Mouse (Mus musculus) testis, adult 2 months (tissue): Measurements from ENCODE around the gene Zscan10. TPM values are rescaled to one million over a fixed set of nuclear protein-coding genes. Genes with fewer than 3 reads are reported as not detected.

Source experiments
- H3K27ac ChIP-seq: fragments of 200-500 bp; 2 replicates; pipeline ENCODE4 v1.5.1; 2012; ENCODE audit warnings: low read depth, low read length; ENCODE audit not compliant: control insufficient read depth, insufficient read depth
- H3K27me3 ChIP-seq: fragments of 200-500 bp; 2 replicates; pipeline ENCODE4 v1.6.1; 2012; ENCODE audit warnings: mild to moderate bottlenecking, low read length, moderate library complexity; ENCODE audit not compliant: control insufficient read depth, insufficient read depth
- H3K36me3 ChIP-seq: fragments of 200-500 bp; 2 replicates; pipeline ENCODE4 v1.6.1; 2012; ENCODE audit warnings: mild to moderate bottlenecking, low read length; ENCODE audit not compliant: control insufficient read depth, insufficient read depth
- H3K4me1 ChIP-seq: fragments of 200-500 bp; 2 replicates; pipeline ENCODE4 v1.6.1; 2012; ENCODE audit warnings: low read length; ENCODE audit not compliant: control insufficient read depth, insufficient read depth
- H3K4me3 ChIP-seq: fragments of 200-500 bp; 2 replicates; pipeline ENCODE4 v1.5.1; 2012; ENCODE audit warnings: low read depth, mild to moderate bottlenecking, low read length, moderate library complexity, mixed read lengths; ENCODE audit not compliant: control insufficient read depth
- CTCF ChIP-seq: fragments of 200-500 bp; IDR thresholded peaks from 2 replicates; pipeline ENCODE4 v1.5.1; 2012; ENCODE audit warnings: low read depth, mild to moderate bottlenecking, inconsistent platforms, low read length, moderate library complexity; ENCODE audit not compliant: control insufficient read depth, insufficient read depth, insufficient replicate concordance
- POLR2A ChIP-seq: fragments of 200-500 bp; IDR thresholded peaks from 2 replicates; pipeline ENCODE4 v1.6.1; 2012; ENCODE audit warnings: low read depth, mild to moderate bottlenecking, inconsistent platforms, low read length, moderate library complexity; ENCODE audit not compliant: control insufficient read depth
- polyA plus RNA-seq: library from polyadenylated mRNA; depleted of rRNA; stranded (reverse); fragments of >200 nt; gene quantifications from 2 replicates; pipeline ENCODE4 v1.2.3, GENCODE M21; 2012

Zscan10 gene
- polyA plus RNA-seq, 1 experiment = 4.5 TPM

GRCm38 (mm10) chr17:23571084-23571483 is 29.6 kb upstream of the Zscan10 start:
- H3K4me3 ChIP-seq = no peak overlapping the region
- no peaks in the 10 kb centered on the region for H3K27me3 ChIP-seq
- H3K36me3 ChIP-seq = no peaks in the 10 kb centered on the region
- no peak overlapping the region for H3K27ac ChIP-seq
- H3K4me1 ChIP-seq = no peaks in the 10 kb centered on the region; the same call in none of the 2 replicates
- TF ChIP-seq POLR2A = no peak
- TF ChIP-seq CTCF = no peak

GRCm38 (mm10) chr17:23572059-23572458 is 28.6 kb upstream of the Zscan10 start:
- H3K27me3 ChIP-seq = no peaks in the 10 kb centered on the region
- no peak overlapping the region for H3K4me3 ChIP-seq
- TF ChIP-seq CTCF = 0 out of 2 replicates have a peak, but pooled peaks have one; percentile 12
- TF ChIP-seq POLR2A = no peak
- no peaks in the 10 kb centered on the region; the same call in none of the 2 replicates for H3K4me1 ChIP-seq
- H3K27ac ChIP-seq = no peak overlapping the region
- no peaks in the 10 kb centered on the region for H3K36me3 ChIP-seq

DNA sequence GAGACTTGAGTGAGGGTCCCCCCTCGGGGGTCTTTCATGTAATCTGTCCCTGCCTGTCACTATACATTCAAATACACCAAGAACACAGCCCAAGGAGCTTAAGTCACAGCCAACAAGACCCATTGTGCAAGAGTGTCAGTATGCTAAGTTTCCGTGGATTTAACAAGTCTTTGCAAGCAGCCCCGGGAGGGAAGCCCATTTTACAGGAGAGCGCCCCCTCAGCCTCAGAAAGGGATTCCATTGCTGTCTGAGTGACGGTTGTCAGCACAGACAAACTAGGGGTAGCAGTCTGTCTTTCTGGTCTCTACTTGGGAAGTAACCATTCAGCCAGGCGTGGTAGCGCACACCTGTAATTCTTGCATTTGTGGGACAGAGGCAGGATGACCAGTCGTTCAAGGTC is 26.5 kb upstream of the Zscan10 start:
- TF ChIP-seq CTCF = no peak
- no peak for TF ChIP-seq POLR2A
- Histone ChIP-seq H3K27ac (no peak overlapping the region), H3K27me3 (no peaks in the 10 kb centered on the region), H3K36me3 (no peaks in the 10 kb centered on the region), H3K4me3 (no peak overlapping the region), H3K4me1 (no peaks in the 10 kb centered on the region; the same call in 1 of the 2 replicates)

GRCm38 (mm10) chr17:23575951-23576552 is 24.6 kb upstream of the Zscan10 start:
- Histone ChIP-seq H3K4me3 (peak overlapping the region; percentile 1; the same call in 1 of the 2 replicates), H3K27me3 (no peaks in the 10 kb centered on the region), H3K27ac (no peak overlapping the region), H3K36me3 (no peaks in the 10 kb centered on the region), H3K4me1 (no peaks in the 10 kb centered on the region; the same call in 1 of the 2 replicates)
- TF ChIP-seq POLR2A (no peak), CTCF (no peak)

- Histone ChIP-seq H3K4me1 (peaks cover 11% of the 10 kb centered on the region), H3K27me3 (no peaks in the 10 kb centered on the region), H3K27ac (no peak overlapping the region), H3K4me3 (peak overlapping the region; percentile 48; the same call in 1 of the 2 replicates), H3K36me3 (no peaks in the 10 kb centered on the region)
- TF ChIP-seq POLR2A = no peak
- no peak for TF ChIP-seq CTCF
Observed at GRCm38 (mm10) chr17:23584786-23585185, 15.9 kb upstream of the Zscan10 start.

DNA sequence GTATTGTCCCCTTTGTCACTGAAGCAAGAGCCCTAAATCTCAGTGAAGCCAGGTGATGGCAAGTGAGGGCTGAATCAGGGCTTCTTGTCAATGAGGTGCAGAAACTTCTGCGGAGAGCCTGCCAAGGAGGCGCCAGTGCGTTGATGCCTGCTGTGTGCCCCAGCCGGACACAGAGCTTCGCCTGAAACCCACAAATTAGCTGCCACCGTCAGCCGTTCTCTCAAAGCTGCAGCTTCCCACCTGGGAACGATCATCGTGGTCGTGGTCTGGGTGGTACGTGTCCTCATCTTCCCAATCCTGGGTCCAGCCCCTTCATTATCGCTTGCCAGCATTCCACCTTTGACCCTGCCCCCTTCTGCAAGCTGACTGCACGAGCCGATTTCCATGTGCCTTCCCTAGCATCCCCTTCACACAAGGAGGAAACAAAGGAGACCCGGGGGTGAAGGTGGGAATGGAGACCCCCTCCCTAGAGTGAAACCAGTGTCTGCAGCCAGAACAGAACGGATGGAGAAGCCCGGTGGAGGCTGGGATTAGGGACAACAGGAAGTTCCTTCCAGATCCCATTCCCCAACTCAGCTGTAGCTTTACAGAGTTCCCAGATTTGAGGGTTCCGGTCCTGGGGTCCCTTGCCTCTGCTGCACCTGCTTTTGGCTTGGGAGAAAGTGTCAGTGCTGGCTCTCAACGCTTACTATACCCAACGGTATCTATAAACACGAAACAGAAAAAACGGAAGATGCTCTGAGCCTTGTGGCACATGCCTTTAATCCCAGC is 14.8 kb upstream of the Zscan10 start:
- Histone ChIP-seq H3K27me3 (no peaks in the 10 kb centered on the region), H3K4me3 (peak overlapping the region; percentile 96), H3K27ac (peak overlapping the region; percentile 51), H3K4me1 (peaks cover 11% of the 10 kb centered on the region), H3K36me3 (no peaks in the 10 kb centered on the region)
- peak; percentile 27; the same call in 1 of the 2 replicates for TF ChIP-seq POLR2A
- no peak for TF ChIP-seq CTCF

GRCm38 (mm10) chr17:23587253-23587652 is 13.4 kb upstream of the Zscan10 start:
- TF ChIP-seq CTCF (no peak), POLR2A (no peak)

More at GRCm38 (mm10) chr17:23587253-23587652, 13.4 kb upstream of the Zscan10 start:
- no peak overlapping the region for H3K4me3 ChIP-seq
- H3K27me3 ChIP-seq = no peaks in the 10 kb centered on the region
- H3K36me3 ChIP-seq = no peaks in the 10 kb centered on the region
- H3K27ac ChIP-seq = no peak overlapping the region
- H3K4me1 ChIP-seq = peaks cover 14% of the 10 kb centered on the region
